Mouse (Mus musculus): ENCODE results near the gene Ppp2r5c. TPM values are rescaled to one million over a fixed set of nuclear protein-coding genes. Genes with fewer than 3 reads are reported as not detected.

Gene Ppp2r5c
- 141 and 143 TPM in 2 replicates for polyA plus RNA-seq (2016; fragmentation: Nextera tagmentation; extraction: Ambion mirVana)

- Histone ChIP-seq H3K36me3 (replicated peaks) (0 out of 2 replicates have a peak, but pooled peaks cover 3% of the 10 kb centered on the region), H3K4me1 (peaks cover 23% of the 10 kb centered on the region), H3K27me3 (replicated peaks; ENCODE audit: low read depth, poor library complexity, severe bottlenecking) (peaks cover 21% of the 10 kb centered on the region), H3K27ac (replicated peaks) (peak within 1 kb of the TSS; percentile 89), H3K9me3 (no peaks in the 10 kb centered on the region), H3K4me3 (peak within 1 kb of the TSS; percentile 92)
- peak; percentile 98 for DNase-seq (ENCODE audit: low spot score)
- under 1% methylated on average over 85 of the region's 86 CpGs for WGBS
Observed at GRCm38 (mm10) chr12:110446290-110447170, at the start of gene Ppp2r5c. Ppp2r5c (plus strand) TSS chr12:110447120.

GRCm38 (mm10) chr12:110398351-110398750 is 48.6 kb upstream of the Ppp2r5c start:
- peak; percentile 81 for DNase-seq (ENCODE audit: low spot score)
- H3K4me3 ChIP-seq = no peak overlapping the region
- WGBS = 37% methylated on average over 8 of the region's 8 CpGs
- no peaks in the 10 kb centered on the region for H3K4me1 ChIP-seq
- no peaks in the 10 kb centered on the region for H3K36me3 ChIP-seq (replicated peaks)
- no peaks in the 10 kb centered on the region for H3K27me3 ChIP-seq (replicated peaks; ENCODE audit: low read depth, poor library complexity, severe bottlenecking)
- H3K9me3 ChIP-seq = peaks cover 4% of the 10 kb centered on the region; the same call in 1 of the 2 replicates
- H3K27ac ChIP-seq (replicated peaks) = no peak overlapping the region

- Histone ChIP-seq H3K4me3 (no peak overlapping the region), H3K36me3 (replicated peaks) (no peaks in the 10 kb centered on the region), H3K27ac (replicated peaks) (no peak overlapping the region), H3K27me3 (replicated peaks; ENCODE audit: low read depth, poor library complexity, severe bottlenecking) (no peaks in the 10 kb centered on the region), H3K4me1 (no peaks in the 10 kb centered on the region), H3K9me3 (peaks cover 4% of the 10 kb centered on the region; the same call in 1 of the 2 replicates)
- WGBS = 92% methylated on average over 6 of the region's 6 CpGs
- DNase-seq (ENCODE audit: low spot score) = no peak
Observed at GRCm38 (mm10) chr12:110399161-110399560, 47.8 kb upstream of the Ppp2r5c start.

GRCm38 (mm10) chr12:110400936-110401335 is 46.0 kb upstream of the Ppp2r5c start:
- no peak overlapping the region for H3K4me3 ChIP-seq
- no peak overlapping the region for H3K27ac ChIP-seq (replicated peaks)
- H3K9me3 ChIP-seq = peaks cover 4% of the 10 kb centered on the region; the same call in 1 of the 2 replicates
- WGBS = 89% methylated on average over 5 of the region's 5 CpGs
- H3K4me1 ChIP-seq = no peaks in the 10 kb centered on the region
- no peak for DNase-seq (ENCODE audit: low spot score)
- no peaks in the 10 kb centered on the region for H3K27me3 ChIP-seq (replicated peaks; ENCODE audit: low read depth, poor library complexity, severe bottlenecking)
- no peaks in the 10 kb centered on the region for H3K36me3 ChIP-seq (replicated peaks)

- Histone ChIP-seq H3K9me3 (peaks cover 4% of the 10 kb centered on the region; the same call in 1 of the 2 replicates), H3K27ac (replicated peaks) (no peak overlapping the region), H3K4me1 (no peaks in the 10 kb centered on the region), H3K4me3 (no peak overlapping the region), H3K27me3 (replicated peaks; ENCODE audit: low read depth, poor library complexity, severe bottlenecking) (no peaks in the 10 kb centered on the region), H3K36me3 (replicated peaks) (no peaks in the 10 kb centered on the region)
- WGBS = 93% methylated on average over 4 of the region's 4 CpGs
- no peak for DNase-seq (ENCODE audit: low spot score)
Observed at GRCm38 (mm10) chr12:110401871-110402270, 45.0 kb upstream of the Ppp2r5c start.

- H3K4me1 ChIP-seq = peaks cover 11% of the 10 kb centered on the region; the same call in 1 of the 2 replicates
- H3K27ac ChIP-seq (replicated peaks) = no peak overlapping the region
- H3K27me3 ChIP-seq (replicated peaks; ENCODE audit: low read depth, poor library complexity, severe bottlenecking) = 0 out of 2 replicates have a peak, but pooled peaks cover 13% of the 10 kb centered on the region
- H3K4me3 ChIP-seq = no peak overlapping the region
- DNase-seq (ENCODE audit: low spot score) = peak; percentile 26
- no peaks in the 10 kb centered on the region for H3K36me3 ChIP-seq (replicated peaks)
- H3K9me3 ChIP-seq = no peaks in the 10 kb centered on the region
- WGBS = 47% methylated on average over 3 of the region's 3 CpGs
Observed at GRCm38 (mm10) chr12:110416244-110416643, 30.7 kb upstream of the Ppp2r5c start.

GRCm38 (mm10) chr12:110417023-110417986 is 29.6 kb upstream of the Ppp2r5c start:
- Histone ChIP-seq H3K27me3 (replicated peaks; ENCODE audit: low read depth, poor library complexity, severe bottlenecking) (0 out of 2 replicates have a peak, but pooled peaks cover 13% of the 10 kb centered on the region), H3K4me3 (peak overlapping the region; percentile 32), H3K36me3 (replicated peaks) (no peaks in the 10 kb centered on the region), H3K27ac (replicated peaks) (no peak overlapping the region), H3K9me3 (no peaks in the 10 kb centered on the region), H3K4me1 (peaks cover 11% of the 10 kb centered on the region; the same call in 1 of the 2 replicates)
- WGBS = 51% methylated on average over 28 of the region's 28 CpGs
- DNase-seq (ENCODE audit: low spot score) = peak; percentile 25

GRCm38 (mm10) chr12:110417987-110418734 is 28.8 kb upstream of the Ppp2r5c start:
- H3K4me1 ChIP-seq = peaks cover 11% of the 10 kb centered on the region; the same call in 1 of the 2 replicates
- whole genome bisulfite sequencing = 46% methylated on average over 20 of the region's 20 CpGs

GRCm38 (mm10) chr12:110418735-110419350 is 28.1 kb upstream of the Ppp2r5c start:
- WGBS = 39% methylated on average over 8 of the region's 8 CpGs
- Histone ChIP-seq H3K27me3 (replicated peaks; ENCODE audit: low read depth, poor library complexity, severe bottlenecking) (0 out of 2 replicates have a peak, but pooled peaks cover 13% of the 10 kb centered on the region), H3K9me3 (no peaks in the 10 kb centered on the region), H3K4me1 (peaks cover 11% of the 10 kb centered on the region; the same call in 1 of the 2 replicates), H3K4me3 (no peak overlapping the region), H3K36me3 (replicated peaks) (no peaks in the 10 kb centered on the region), H3K27ac (replicated peaks) (no peak overlapping the region)
- peak; percentile 37 for DNase-seq (ENCODE audit: low spot score)

More at GRCm38 (mm10) chr12:110417987-110418734, 28.8 kb upstream of the Ppp2r5c start:
- H3K9me3 ChIP-seq = no peaks in the 10 kb centered on the region
- H3K36me3 ChIP-seq (replicated peaks) = no peaks in the 10 kb centered on the region
- H3K4me3 ChIP-seq = no peak overlapping the region
- DNase-seq (ENCODE audit: low spot score) = peak; percentile 19
- H3K27me3 ChIP-seq (replicated peaks; ENCODE audit: low read depth, poor library complexity, severe bottlenecking) = 0 out of 2 replicates have a peak, but pooled peaks cover 13% of the 10 kb centered on the region
- no peak overlapping the region for H3K27ac ChIP-seq (replicated peaks)

GRCm38 (mm10) chr12:110419879-110420278 is 27.0 kb upstream of the Ppp2r5c start:
- H3K36me3 ChIP-seq (replicated peaks) = no peaks in the 10 kb centered on the region
- WGBS = 54% methylated on average over 2 of the region's 2 CpGs
- H3K4me1 ChIP-seq = peaks cover 11% of the 10 kb centered on the region; the same call in 1 of the 2 replicates
- H3K27me3 ChIP-seq (replicated peaks; ENCODE audit: low read depth, poor library complexity, severe bottlenecking) = 0 out of 2 replicates have a peak, but pooled peaks cover 13% of the 10 kb centered on the region
- no peaks in the 10 kb centered on the region for H3K9me3 ChIP-seq
- H3K27ac ChIP-seq (replicated peaks) = no peak overlapping the region
- no peak overlapping the region for H3K4me3 ChIP-seq
- DNase-seq (ENCODE audit: low spot score) = no peak

GRCm38 (mm10) chr12:110421361-110421760 is 25.6 kb upstream of the Ppp2r5c start:
- Histone ChIP-seq H3K9me3 (no peaks in the 10 kb centered on the region), H3K36me3 (replicated peaks) (no peaks in the 10 kb centered on the region), H3K27ac (replicated peaks) (no peak overlapping the region), H3K4me3 (no peak overlapping the region), H3K27me3 (replicated peaks; ENCODE audit: low read depth, poor library complexity, severe bottlenecking) (0 out of 2 replicates have a peak, but pooled peaks cover 13% of the 10 kb centered on the region), H3K4me1 (peaks cover 11% of the 10 kb centered on the region; the same call in 1 of the 2 replicates)
- 64% methylated on average over 3 of the region's 3 CpGs for WGBS
- DNase-seq (ENCODE audit: low spot score) = no peak
